Mouse (Mus musculus) heart, embryonic 11.5 days (tissue): ENCODE data around the gene Nfe2. TPM values are rescaled to one million over a fixed set of nuclear protein-coding genes. Genes with fewer than 3 reads are reported as not detected.
A peak's percentile ranks its signal among the peaks of the same experiment; 100 is the strongest.

Experiments used
- ATAC-seq: fragments of 200-750 bp; cut with Nextera tagmentation; replicated peaks from 2 replicates; pipeline ENCODE4 v1.8.0; 2017; ENCODE audit warnings: moderate library complexity; ENCODE audit not compliant: insufficient number of reproducible peaks, low FRiP score, low TSS enrichment
- H3K27ac ChIP-seq: fragments of 300-500 bp; sonication (generic); 2 replicates; pipeline ENCODE4 v1.5.1; 2014; ENCODE audit warnings: mild to moderate bottlenecking, low read depth, low read length
- H3K27me3 ChIP-seq: fragments of 300-500 bp; sonication (generic); 2 replicates; pipeline ENCODE4 v1.6.1; 2014; ENCODE audit warnings: mild to moderate bottlenecking, low read length, mixed read lengths; ENCODE audit not compliant: control insufficient read depth, insufficient read depth
- H3K36me3 ChIP-seq: fragments of 300-500 bp; sonication (generic); 2 replicates; pipeline ENCODE4 v1.6.1; 2014; ENCODE audit warnings: mild to moderate bottlenecking, low read length, moderate library complexity, mixed read lengths; ENCODE audit not compliant: control insufficient read depth, insufficient read depth
- H3K4me1 ChIP-seq: fragments of 300-500 bp; sonication (generic); 2 replicates; pipeline ENCODE4 v1.6.1; 2014; ENCODE audit warnings: low read length; ENCODE audit not compliant: control insufficient read depth, insufficient read depth
- H3K4me2 ChIP-seq: fragments of 300-500 bp; sonication (generic); 2 replicates; pipeline ENCODE4 v1.6.1; 2014; ENCODE audit warnings: mild to moderate bottlenecking, moderate library complexity
- H3K4me3 ChIP-seq: fragments of 300-500 bp; sonication (generic); 2 replicates; pipeline ENCODE4 v1.5.1; 2014; ENCODE audit warnings: low read depth, low read length
- H3K9ac ChIP-seq: fragments of 300-500 bp; sonication (generic); 2 replicates; pipeline ENCODE4 v1.6.1; 2014; ENCODE audit warnings: mild to moderate bottlenecking, low read depth, low read length, moderate library complexity
- H3K9me3 ChIP-seq: fragments of 300-500 bp; sonication (generic); replicated peaks from 2 replicates; pipeline ENCODE4 v1.6.1; 2016; ENCODE audit warnings: low read length; ENCODE audit not compliant: control insufficient read depth
- WGBS: fragments of 180-500 bp; shearing (Covaris S2); extraction: QIAGEN DNeasy Blood & Tissue Kit; methylation state at CpG from one replicate; pipeline ENCODE4 v1.1.7; 2014; ENCODE audit not compliant: insufficient replicate concordance; 5-methylcytosine and 5-hydroxymethylcytosine counted together
- microRNA counts: library from miRNA; unstranded; fragments of <30 nt; microRNA quantifications from one replicate; lab custom pipeline; 2015
- microRNA-seq: library from miRNA; unstranded; fragments of <30 nt; microRNA quantifications from one replicate; pipeline ENCODE4, GENCODE M21; 2016; ENCODE audit warnings: borderline number of aligned reads
- polyA plus RNA-seq: library from polyadenylated mRNA; unstranded; fragments of >200 nt; fragmentation: Nextera tagmentation; extraction: Ambion mirVana; gene quantifications from 2 replicates; pipeline ENCODE4 v1.2.1, GENCODE M21; 2014

Nfe2 gene
- polyA plus RNA-seq, 1 experiment from 2014 or later: 24.2 TPM

DNA sequence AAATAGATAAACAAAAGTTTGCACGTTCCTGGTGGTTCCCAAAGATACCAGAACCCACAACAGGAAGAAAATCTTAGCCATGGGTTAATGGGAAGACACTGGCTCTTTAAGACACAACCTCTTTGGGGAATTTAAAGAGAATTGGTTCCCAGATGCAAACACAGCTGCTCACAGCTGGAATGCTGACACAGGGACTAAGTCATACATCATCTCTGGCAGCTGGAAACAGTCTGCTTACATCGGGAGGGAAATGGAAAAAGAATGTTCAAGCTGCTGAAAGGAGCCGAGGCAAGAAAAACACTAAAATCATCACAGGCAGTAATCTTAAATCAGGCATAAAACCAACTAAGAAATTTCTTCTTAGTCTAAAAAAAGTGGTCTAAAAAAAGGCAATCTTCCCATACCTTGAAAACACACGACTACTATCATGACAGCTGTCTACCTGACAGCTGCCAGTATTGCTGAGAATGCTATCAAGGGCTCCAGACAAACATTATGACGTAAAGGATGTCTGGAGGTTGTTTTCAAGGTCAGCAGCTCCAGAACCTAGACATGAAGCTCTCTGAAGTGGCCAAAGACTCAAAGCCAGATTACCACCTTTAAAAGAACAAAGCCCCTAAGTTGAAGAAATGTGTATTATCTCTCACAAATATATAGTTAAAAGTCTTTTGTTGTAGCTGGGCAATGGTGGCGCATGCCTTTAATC lies 56.0 kb downstream of the Nfe2 start:
- Histone ChIP-seq H3K4me3 (no peak overlapping the region), H3K27me3 (no peaks in the 10 kb centered on the region), H3K9ac (no peak overlapping the region), H3K27ac (peak overlapping the region; percentile 65), H3K36me3 (peaks cover 24% of the 10 kb centered on the region), H3K9me3 (no peaks in the 10 kb centered on the region), H3K4me1 (peaks cover 6% of the 10 kb centered on the region; the same call in 1 of the 2 replicates), H3K4me2 (no peak overlapping the region)
- WGBS: 37% methylated on average over 6 of the region's 6 CpGs
- ATAC-seq: no peak; the same call in 1 of the 2 replicates

MicroRNA genes within 50 kb of the gene (microRNA counts, 519-probe panel; counts per million panel counts)
- microRNA mmu-miR-148b (lab: Ali Mortazavi, UCI): 5,499 counts per million, percentile 62 among the panel's probes with 10 or more counts

Small RNAs within 50 kb of the gene (microRNA-seq; reads per million reads assigned to microRNA genes)
- gene Mir148b: 321 reads per million, percentile 75 among the genes with 10 or more reads in this experiment

Other genes starting within 250 kb of the Nfe2 start
- gene Hoxc4, start 239.5 kb downstream of the Nfe2 start, polyA plus RNA-seq: 1.2 and 2.0 TPM in 2 replicates
- gene Smug1, start 91.3 kb downstream of the Nfe2 start, polyA plus RNA-seq: 14.7 and 17.7 TPM in 2 replicates
- 139 and 146 TPM in 2 replicates for gene Cbx5, start 18.6 kb downstream of the Nfe2 start, polyA plus RNA-seq
- 572 and 590 TPM in 2 replicates for gene Hnrnpa1, start 18.0 kb downstream of the Nfe2 start, polyA plus RNA-seq
- 217 and 221 TPM in 2 replicates for gene Copz1, start 14.3 kb upstream of the Nfe2 start, polyA plus RNA-seq
- gene Gpr84, start 52.2 kb upstream of the Nfe2 start, polyA plus RNA-seq: 0.41 and 0.53 TPM in 2 replicates
- gene Zfp385a, start 81.7 kb upstream of the Nfe2 start, polyA plus RNA-seq: 10.2 and 11.6 TPM in 2 replicates
- gene Itga5, start 108.4 kb upstream of the Nfe2 start, polyA plus RNA-seq: 66.4 and 82.7 TPM in 2 replicates
- 38.0 and 38.5 TPM in 2 replicates for gene Gtsf1, start 172.1 kb upstream of the Nfe2 start, polyA plus RNA-seq
- not detected in 2 replicates for gene Gtsf2, start 190.1 kb upstream of the Nfe2 start, polyA plus RNA-seq
- gene Nckap1l, start 195.4 kb upstream of the Nfe2 start, polyA plus RNA-seq: 0.87 and 1.9 TPM in 2 replicates
- gene Pde1b, start 244.6 kb upstream of the Nfe2 start, polyA plus RNA-seq: 4.0 and 4.3 TPM in 2 replicates